Comparison of ENCODE assay signal across 16 mouse cellular contexts in genomic region chr19:16219978-16220377, GRCm38 (mm10).
"Had no signal": no experiment of that assay in that cellular context is flagged by ENCODE, and none has a peak within 500 bp of the region (broad histone marks: within the 10 kb centered on the region; RNA-seq: fewer than 3 reads in every experiment).

No protein-coding gene starts in this region.

- DNase-seq: kidney, adult 2 months; kidney, postnatal 25 days; layer of hippocampus, adult 9-11 months; liver, embryonic 13.5 days; lung, adult 2 months; lung, postnatal 14 days; lung, postnatal 4 days; midbrain, embryonic 14.5 days; right cerebral cortex, postnatal 14 days; spleen, adult 18-20 months; thymus, adult 18-20 months; thymus, postnatal 36 days had no signal

- H3K27me3 ChIP-seq: liver, embryonic 13.5 days; stomach, embryonic 15.5 days had no signal

- H3K36me3 ChIP-seq: liver, embryonic 13.5 days had no signal

- H3K27ac ChIP-seq: kidney, postnatal 0 days; layer of hippocampus, adult 2 months; liver, embryonic 13.5 days; stomach, embryonic 15.5 days had no signal

- H3K4me2 ChIP-seq: liver, embryonic 13.5 days; midbrain, embryonic 11.5 days; stomach, embryonic 15.5 days had no signal

- H3K4me3 ChIP-seq: layer of hippocampus, adult 2 months; liver, embryonic 13.5 days; stomach, embryonic 15.5 days had no signal

- H3K9ac ChIP-seq: liver, embryonic 13.5 days; stomach, embryonic 15.5 days had no signal

- H3K9me3 ChIP-seq: liver, embryonic 13.5 days; stomach, embryonic 15.5 days had no signal
